Mouse (Mus musculus) layer of hippocampus, adult 2 months (tissue): ENCODE measurements at regions not wholly inside any gene's neighbourhood (a gene's known extent, or its start where the extent isn't known, plus 50 kb on each side); places are given as distances from the start of the nearest gene placed in this dataset.
A peak's percentile ranks its signal among the peaks of the same experiment; 100 is the strongest.

Experiments
- DNase-seq, 2 experiments: peaks; one replicate each; pipeline ENCODE4 v3.0.0; 2022; ENCODE audit warnings: low spot score in 2 of 2
- H3K27ac ChIP-seq: fragments of 200-600 bp; 2 replicates; pipeline ENCODE4 v1.8.1; 2022
- H3K4me3 ChIP-seq: fragments of 200-600 bp; 2 replicates; pipeline ENCODE4 v1.8.1; 2022; ENCODE audit warnings: mild to moderate bottlenecking
- CTCF ChIP-seq: fragments of 200-600 bp; conservative IDR thresholded peaks from 2 replicates; pipeline ENCODE4 v1.8.1; 2022; ENCODE audit warnings: antibody characterized with exemption, mild to moderate bottlenecking, moderate library complexity

GRCm38 (mm10) chr9:83300044-83300443, 140.9 kb downstream of the Lca5 start:
- DNase-seq, result no peak
- no peak overlapping the region for H3K27ac ChIP-seq
- no peak for TF ChIP-seq CTCF
- H3K4me3 ChIP-seq, result no peak overlapping the region

DNA sequence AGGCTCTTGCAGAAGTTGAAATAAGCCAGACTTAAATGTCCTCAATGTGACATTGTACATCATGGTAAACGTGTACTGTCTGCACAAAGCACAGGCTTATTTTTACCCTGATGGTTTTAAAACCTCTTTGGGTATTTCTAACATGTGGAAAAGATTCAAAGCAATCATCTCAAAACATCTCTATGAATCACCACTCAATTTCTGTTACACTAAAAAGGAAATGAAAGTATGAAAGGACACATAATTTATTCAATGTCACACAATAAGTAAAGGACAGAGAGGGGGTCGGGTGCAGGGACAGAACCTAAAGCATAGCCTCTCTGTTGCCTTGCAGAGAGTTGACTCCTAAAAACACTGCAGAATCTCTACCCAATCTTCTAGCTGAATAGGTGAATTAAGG, 141.3 kb downstream of the Lca5 start:
- no peak for TF ChIP-seq CTCF
- Histone ChIP-seq H3K4me3 (no peak overlapping the region), H3K27ac (no peak overlapping the region)
- DNase-seq, result no peak

DNA sequence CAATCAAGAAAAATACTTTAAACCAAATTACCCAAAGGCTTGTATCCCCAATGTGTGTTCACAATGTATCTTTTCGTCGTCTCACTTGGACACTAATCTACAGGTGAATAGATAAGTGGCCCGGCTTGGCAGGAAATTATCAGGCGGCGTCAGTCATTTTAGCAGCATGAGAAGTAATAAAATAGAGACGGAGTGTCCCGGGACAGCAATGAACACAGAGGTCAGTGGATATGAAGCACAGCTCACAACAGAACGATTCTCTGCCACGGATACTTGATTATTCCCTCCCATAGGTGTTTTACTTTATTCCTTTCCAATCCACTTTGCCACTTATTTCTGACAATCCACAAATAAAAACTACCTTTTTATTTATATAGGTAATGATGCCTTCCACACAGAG, 145.5 kb downstream of the Lca5 start:
- no peak for DNase-seq
- Histone ChIP-seq H3K4me3 (no peak overlapping the region), H3K27ac (no peak overlapping the region)
- TF ChIP-seq CTCF, result no peak

DNA sequence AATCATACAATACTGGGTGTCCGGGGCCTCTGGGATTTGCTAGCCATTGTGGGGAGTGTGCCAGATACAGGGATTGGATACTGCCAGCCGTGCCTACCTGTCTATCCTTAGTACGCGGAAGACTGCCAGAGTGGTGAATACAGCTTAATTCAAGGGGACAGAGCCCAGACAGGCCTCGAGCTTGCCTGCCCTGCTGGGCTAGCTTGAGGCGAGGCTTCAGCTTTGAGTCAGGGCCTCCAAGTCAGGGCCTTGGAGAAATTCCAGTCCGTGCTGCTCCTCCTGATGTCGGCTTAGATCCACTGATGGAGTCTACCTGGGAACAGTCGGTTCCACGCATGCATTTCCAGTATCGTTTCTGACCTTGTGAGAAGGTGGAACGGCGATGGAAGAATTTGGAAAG, 146.5 kb downstream of the Lca5 start:
- no peak for TF ChIP-seq CTCF
- no peak for DNase-seq
- no peak overlapping the region for H3K27ac ChIP-seq
- no peak overlapping the region for H3K4me3 ChIP-seq

DNA sequence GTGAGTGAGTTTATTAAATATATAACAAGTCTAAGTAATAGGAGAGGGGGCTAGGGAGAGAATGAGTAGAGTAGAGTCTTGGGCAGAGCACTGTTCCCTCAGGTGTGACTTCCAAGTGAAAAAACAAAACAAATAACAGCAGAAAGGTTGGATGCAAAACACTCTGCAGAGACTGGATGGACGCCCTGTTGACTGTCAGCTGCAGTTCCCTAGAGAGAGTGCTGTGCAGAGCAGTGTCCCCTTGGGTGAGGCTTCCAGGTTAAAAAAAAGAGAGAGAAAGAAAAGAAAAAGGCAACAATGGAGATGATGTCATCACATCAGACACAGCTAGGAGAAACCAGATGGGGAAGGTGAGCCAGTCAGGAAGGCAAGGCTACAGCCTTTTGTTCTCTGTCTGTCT, 137.6 kb upstream of the Hmgn3 start:
- H3K27ac ChIP-seq, result no peak overlapping the region
- H3K4me3 ChIP-seq, result no peak overlapping the region
- TF ChIP-seq CTCF, result no peak
- DNase-seq, result no peak

- Histone ChIP-seq H3K4me3 (no peak overlapping the region), H3K27ac (no peak overlapping the region)
- no peak for DNase-seq
- TF ChIP-seq CTCF, result no peak
These were observed 137.2 kb upstream of the Hmgn3 start for GRCm38 (mm10) chr9:83283662-83284061.

DNA sequence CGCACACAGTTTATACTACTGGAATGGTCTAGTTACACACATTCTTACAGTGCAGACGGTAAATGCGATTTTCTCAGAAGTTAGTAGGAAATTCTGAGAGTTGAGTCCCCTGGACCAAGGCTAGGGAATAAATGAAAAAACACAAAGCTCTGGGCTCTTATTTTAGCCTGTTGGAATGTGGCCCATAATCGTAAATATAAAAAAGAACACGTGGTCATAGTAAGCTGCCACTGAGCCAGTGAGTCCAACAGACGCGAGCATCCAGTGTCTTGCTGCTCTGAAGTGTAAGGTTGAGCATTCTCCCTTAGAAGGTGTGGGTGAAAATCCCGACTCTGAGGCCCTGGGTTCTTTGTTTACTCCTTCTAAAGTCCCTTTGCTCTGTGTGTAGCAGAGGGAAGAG, 136.8 kb upstream of the Hmgn3 start:
- no peak overlapping the region for H3K27ac ChIP-seq

DNA sequence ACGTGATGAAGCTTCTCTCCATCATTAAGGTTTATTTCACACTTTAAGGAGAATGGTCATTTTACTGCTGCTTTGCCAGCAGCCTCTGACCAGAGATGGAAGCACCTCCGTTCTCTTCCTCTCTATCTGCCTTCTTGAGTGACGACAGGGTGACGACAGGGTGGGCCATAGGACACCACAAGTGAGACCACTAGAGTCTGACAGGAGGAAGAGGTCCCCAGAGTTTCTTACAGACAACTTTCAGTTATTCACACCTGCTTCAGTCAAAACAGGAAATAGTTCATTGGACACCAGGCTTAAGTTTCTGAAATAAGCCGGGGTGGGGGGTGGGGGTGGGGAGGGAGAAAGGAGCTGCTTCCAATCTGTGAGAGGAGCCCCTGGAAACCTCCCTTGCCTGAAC, 131.3 kb upstream of the Hmgn3 start:
- no peak for TF ChIP-seq CTCF
- no peak for DNase-seq
- H3K27ac ChIP-seq, result no peak overlapping the region
- no peak overlapping the region for H3K4me3 ChIP-seq

More for the DNA sequence above, 136.8 kb upstream of the Hmgn3 start:
- H3K4me3 ChIP-seq, result no peak overlapping the region
- TF ChIP-seq CTCF, result no peak
- DNase-seq, result no peak

- no peak overlapping the region for H3K27ac ChIP-seq
These were observed 130.9 kb upstream of the Hmgn3 start for GRCm38 (mm10) chr9:83277356-83277755.

GRCm38 (mm10) chr9:83276291-83276690, 129.8 kb upstream of the Hmgn3 start:
- no peak for TF ChIP-seq CTCF
- DNase-seq, result no peak
- H3K27ac ChIP-seq, result no peak overlapping the region
- no peak overlapping the region for H3K4me3 ChIP-seq

More at GRCm38 (mm10) chr9:83277356-83277755, 130.9 kb upstream of the Hmgn3 start:
- no peak for DNase-seq
- TF ChIP-seq CTCF, result no peak
- no peak overlapping the region for H3K4me3 ChIP-seq

GRCm38 (mm10) chr9:83273361-83273975, 127.0 kb upstream of the Hmgn3 start:
- DNase-seq, result peak in 1 of 2 experiments; percentile 14
- no peak overlapping the region for H3K27ac ChIP-seq
- no peak overlapping the region for H3K4me3 ChIP-seq
- peak; percentile 49 for TF ChIP-seq CTCF

DNA sequence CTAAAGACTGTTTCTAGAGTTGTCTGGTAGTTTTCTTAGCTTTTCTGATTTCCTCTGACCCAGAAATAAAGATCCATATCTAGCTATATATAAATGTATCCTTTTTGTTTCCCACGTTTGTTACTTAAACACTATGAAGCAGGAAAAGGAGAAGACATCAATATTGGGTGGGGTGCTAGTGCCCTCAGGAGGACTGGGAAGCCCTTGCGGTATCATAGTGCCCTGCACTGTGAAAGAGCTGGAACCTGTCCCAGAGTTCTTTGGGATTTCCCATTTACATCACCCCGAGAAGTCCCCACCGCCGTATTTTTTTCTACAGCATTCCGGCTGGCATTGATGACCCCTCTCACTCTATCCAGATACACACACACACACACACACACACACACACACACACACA, 119.3 kb upstream of the Hmgn3 start:
- DNase-seq, result no peak
- TF ChIP-seq CTCF, result peak; percentile 37
- Histone ChIP-seq H3K27ac (no peak overlapping the region), H3K4me3 (no peak overlapping the region)

DNA sequence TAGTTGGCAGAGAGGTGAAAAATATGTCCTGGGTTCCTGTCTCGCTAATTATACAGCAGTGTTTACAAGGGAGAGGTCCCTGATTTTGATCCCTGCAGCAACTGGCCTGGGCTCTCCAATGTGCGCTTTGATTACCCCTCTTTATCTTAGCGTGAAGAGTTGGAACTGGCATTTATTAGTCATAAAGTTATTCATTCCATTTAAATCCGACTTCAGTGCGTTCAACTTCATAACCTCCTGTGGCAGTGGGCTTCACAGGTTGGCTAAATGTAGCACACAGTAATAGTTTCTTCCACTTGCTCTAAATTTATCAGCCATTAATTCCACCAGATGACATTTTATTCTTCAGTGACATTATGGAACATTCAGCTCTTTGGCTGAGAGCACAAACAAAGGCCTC, 113.0 kb upstream of the Hmgn3 start:
- DNase-seq, result no peak
- H3K4me3 ChIP-seq, result no peak overlapping the region
- no peak for TF ChIP-seq CTCF
- peak overlapping the region; percentile 46; the same call in 1 of the 2 replicates for H3K27ac ChIP-seq

DNA sequence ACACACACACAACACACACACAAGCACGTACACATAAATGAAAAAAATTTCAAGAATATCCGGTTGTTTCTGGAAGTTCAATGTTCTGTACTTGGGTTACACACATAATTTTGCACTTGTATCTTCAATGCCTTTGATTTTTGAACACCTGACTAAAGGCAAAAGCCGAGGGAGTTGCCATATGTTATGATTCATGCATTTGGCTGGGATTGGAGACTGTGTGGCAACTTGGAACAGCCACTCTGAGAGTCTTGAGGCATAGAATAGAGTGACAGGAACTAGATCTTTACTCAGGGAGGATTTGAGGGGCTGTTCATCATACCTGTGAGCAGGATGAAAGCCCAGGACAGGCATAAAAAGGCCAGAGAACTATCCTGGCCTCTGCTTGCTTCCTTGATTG, 112.5 kb upstream of the Hmgn3 start:
- TF ChIP-seq CTCF, result no peak
- Histone ChIP-seq H3K4me3 (no peak overlapping the region), H3K27ac (peak overlapping the region; percentile 46; the same call in 1 of the 2 replicates)
- peak; percentile 29 to 65 for DNase-seq
